Mouse (Mus musculus) G1E (cell line): ENCODE measurements at regions not wholly inside any gene's neighbourhood (a gene's known extent, or its start where the extent isn't known, plus 50 kb on each side); places are given as distances from the start of the nearest gene placed in this dataset.

Experiments
- CTCF ChIP-seq: IDR thresholded peaks from 2 replicates; pipeline ENCODE4 v1.5.1; 2012; ENCODE audit warnings: low read depth, low read length, inconsistent platforms, mixed read lengths
- GATA1 ChIP-seq: IDR thresholded peaks from 2 replicates; pipeline ENCODE4 v1.6.1; 2012; ENCODE audit warnings: borderline replicate concordance, low read length, inconsistent platforms, mixed read lengths
- GATA2 ChIP-seq: IDR thresholded peaks from 2 replicates; pipeline ENCODE4 v1.6.1; 2012; ENCODE audit warnings: low read depth, low read length, inconsistent platforms, borderline replicate concordance
- POLR2AphosphoS5 ChIP-seq: IDR thresholded peaks from 2 replicates; pipeline ENCODE4 v1.6.1; 2012; ENCODE audit warnings: low read depth, low read length, inconsistent platforms; ENCODE audit not compliant: insufficient replicate concordance
- TAL1 ChIP-seq: conservative IDR thresholded peaks from 2 replicates; pipeline ENCODE4 v1.6.1; 2012; ENCODE audit warnings: low read depth, low read length, inconsistent platforms, mixed read lengths

DNA sequence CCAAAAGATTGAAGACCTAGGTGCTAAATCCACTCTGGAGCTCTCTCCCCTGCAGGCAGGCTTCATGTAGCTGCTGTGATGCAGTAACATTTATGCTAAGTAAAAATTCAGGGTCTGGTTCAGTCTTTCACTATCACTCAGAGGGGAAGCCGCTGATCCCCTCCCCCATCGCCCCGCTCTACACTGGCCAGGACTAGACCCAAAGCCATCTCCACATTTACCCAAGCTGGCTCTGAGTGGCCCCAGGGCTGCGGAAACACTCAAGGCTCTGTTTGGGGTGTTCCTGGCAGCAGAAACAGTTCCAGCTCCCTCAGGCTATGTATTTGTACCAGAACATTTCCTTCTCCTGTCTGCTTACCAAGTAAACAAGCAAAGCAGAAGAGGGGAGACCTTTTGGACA, 85.5 kb upstream of the Gm26657 start:
- TF ChIP-seq CTCF (no peak), GATA1 (no peak), POLR2AphosphoS5 (no peak), TAL1 (no peak), GATA2 (no peak)
